Mouse (Mus musculus) gastrocnemius, postnatal 10 days (tissue): ENCODE results near the gene Daxx. TPM values are rescaled to one million over a fixed set of nuclear protein-coding genes. Genes with fewer than 3 reads are reported as not detected.

ENCODE experiments used
- DNase-seq: peaks from one replicate; pipeline ENCODE4 v3.0.0; 2021; ENCODE audit warnings: mixed read lengths
- total RNA-seq, 2 experiments: library from RNA; stranded (reverse); gene quantifications; 2 replicates each; pipeline ENCODE4 v1.2.3; 2021

Gene Daxx
- total RNA-seq, 2 experiments from 2014 or later: 12.1 to 13.5 TPM

DNA sequence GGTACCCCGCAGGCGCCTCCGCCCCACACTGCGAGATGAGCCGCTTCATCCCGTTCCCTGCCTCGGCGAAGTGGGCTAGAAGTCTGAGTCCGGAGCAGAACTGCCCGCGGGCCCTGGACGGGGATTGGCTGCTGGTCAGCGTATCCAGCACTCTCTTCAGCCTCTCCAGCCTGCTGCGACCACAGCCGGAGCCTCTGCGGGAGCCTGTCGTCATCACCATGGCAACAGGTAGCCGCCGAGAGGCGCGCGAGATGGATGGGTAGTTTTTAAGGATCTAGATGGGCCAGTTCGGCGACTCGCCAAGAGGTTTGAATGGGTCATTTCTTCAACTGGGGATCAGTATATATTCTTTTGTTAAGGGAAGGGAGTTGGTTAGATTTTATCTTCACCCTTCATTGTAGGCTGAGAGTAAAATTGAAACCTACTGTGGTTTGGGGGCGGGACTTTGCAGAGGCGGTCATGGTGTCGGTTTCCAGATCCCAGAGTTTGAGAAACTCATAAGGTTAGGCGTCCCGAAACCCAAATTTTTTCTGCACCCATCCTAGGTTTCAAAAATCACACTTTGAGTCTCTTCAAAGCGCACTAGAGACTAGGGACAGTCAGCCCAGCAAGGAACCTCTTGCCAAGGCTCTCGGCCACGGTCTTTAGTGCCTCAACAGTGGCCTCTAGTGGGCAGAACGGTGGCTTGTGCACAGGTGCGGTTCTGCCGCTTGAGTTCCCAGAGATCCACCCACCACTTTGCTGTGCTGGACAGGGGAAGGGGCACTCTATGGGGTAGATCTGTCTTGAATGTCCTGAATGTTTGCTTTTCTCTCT is 11.3 kb downstream of the Daxx start:
- peak; percentile 84 for DNase-seq

DNA sequence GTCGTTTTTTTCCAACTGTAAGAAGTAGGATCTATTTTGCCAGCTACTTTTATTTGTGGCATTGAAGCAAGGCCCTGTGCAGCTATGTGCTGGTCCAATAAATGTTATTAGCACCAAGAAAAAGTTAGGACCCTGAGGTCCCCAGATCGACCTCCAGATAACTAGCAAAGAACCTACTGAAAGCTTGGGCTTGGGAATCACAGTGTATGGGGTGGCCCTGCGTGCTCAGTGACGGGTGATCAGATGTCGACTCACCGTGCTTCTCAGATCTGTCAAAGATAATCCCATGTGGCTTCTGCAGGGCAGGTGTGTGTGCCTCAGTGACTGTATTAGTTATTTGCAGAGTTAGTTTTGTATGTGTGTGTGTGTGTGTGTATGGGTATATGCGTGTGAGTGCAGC is 12.1 kb downstream of the Daxx start:
- DNase-seq: no peak

DNA sequence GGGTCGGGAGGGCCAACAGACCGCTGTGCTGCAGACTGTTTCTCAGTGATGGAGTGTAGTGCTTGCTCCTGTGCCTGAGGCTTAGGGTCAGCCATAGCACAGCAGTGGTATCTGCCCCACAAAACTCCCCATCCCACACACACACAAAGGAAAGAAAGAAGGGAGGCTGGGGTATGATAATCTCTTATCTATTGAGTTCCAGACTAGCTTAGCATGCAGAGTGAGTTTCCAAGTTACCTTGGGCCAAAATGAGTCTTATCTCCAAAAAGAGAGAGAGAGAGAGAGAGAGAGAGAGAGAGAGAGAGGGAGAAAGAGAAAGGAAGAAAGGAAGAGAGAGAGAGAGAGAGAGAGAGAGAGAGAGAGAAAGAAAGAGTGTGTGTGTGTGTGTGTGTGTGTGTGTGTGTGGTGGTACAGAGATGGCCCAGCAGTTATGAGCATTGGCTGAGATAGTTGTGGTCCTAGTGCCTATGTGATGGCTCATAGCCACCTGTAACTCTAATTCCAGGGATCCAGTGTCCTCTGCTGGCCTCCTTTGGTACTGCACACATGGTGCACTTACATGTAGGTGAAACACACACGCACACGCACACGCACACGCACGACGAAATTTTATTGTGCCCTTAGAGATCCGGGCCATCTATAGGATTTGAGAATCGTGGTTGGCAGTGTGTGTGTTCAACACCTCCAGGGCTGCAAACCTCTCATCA is 15.5 kb downstream of the Daxx start:
- peak; percentile 43 for DNase-seq

DNA sequence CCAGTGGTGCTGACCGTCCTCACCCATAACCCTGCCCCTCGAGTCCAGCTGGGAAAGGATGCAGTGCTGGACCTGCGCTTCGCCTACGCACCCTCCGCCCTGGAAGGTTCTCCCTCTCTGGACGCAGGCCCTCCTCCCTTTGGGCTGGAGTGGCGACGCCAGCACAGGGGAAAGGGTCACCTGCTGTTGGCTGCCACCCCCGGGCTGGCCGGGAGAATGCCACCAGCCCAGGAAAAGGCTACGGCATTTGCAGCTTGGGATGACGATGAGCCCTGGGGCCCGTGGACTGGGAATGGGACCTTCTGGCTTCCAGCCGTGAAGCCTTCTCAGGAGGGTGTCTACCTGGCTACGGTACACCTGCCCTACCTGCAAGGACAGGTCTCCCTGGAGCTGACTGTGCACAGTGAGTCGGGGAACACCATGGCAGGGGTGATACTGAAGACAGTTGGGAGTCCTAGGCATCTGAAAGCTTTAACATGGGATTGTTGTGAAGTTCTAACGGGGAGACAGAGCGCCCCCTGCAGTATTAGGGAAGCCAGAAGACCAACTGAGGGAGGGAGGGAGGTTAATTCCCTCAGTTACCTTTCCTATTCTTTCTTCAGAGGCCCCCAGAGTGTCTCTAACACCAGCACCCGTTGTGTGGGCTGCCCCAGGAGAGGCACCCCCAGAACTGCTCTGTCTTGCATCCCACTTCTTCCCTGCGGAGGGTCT is 16.3 kb downstream of the Daxx start:
- DNase-seq: no peak

DNA sequence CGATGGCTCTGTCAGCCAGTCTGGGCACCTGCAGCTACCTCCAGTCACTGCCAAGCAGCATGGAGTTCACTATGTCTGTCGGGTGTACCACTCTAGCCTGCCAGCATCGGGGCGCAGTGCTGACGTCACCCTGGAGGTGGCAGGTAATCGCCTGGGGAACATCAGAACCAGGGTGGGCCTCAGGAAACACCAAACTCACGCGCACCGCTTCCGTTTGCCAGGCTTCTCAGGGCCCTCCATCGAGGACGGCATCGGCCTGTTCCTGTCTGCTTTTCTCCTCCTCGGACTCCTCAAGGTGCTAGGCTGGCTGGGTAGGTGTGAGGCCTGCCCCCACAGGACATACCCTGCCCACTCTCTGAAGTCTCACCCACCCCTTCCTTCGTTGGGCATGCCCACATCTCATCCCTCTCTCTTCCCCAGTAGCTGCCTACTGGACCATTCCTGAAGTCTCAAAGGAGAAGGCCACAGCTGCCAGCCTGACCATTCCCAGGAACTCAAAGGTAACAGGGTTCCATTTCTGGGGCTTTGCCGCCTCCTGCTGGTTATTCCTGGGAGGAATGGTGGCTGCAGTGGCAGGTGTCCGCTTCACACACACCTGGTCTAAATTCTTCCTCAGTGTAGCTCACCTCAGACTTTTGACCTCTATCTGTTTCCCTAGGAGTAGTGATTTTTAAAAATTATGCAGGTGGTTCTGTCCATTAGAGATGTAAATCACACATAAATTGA is 17.2 kb downstream of the Daxx start:
- no peak for DNase-seq

DNA sequence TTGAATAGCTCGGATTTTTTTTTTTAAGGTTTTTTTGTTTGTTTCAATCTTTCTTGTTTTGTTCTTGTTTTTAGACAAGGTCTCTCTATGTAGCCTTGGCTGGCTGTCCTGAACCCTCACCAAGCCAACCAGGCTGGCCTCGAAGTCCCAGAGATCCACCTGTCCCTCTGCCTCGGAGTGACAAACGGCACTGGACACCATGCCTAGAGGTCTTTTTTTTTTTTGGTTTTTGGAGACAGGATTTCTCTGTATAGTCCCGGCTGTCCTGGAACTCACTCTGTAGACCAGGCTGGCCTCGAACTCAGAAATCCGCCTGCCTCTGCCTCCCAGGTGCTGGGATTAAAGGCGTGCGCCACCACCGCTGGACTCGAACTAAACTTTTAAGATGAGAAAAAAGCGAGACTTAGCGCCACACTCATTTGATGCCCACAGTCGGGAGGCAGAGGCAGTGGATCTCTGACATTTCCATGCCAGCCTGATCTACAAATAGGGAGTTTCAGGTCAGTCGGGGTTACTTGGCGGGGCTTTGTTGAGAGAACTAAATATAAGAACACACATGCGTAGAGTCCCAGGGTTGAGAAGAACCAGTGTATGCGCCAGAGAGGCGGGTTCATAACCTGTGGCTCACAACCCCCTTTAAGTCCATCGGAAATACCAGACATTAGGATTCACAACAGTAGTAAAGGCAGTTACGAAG is 19.2 kb downstream of the Daxx start:
- DNase-seq: no peak

DNA sequence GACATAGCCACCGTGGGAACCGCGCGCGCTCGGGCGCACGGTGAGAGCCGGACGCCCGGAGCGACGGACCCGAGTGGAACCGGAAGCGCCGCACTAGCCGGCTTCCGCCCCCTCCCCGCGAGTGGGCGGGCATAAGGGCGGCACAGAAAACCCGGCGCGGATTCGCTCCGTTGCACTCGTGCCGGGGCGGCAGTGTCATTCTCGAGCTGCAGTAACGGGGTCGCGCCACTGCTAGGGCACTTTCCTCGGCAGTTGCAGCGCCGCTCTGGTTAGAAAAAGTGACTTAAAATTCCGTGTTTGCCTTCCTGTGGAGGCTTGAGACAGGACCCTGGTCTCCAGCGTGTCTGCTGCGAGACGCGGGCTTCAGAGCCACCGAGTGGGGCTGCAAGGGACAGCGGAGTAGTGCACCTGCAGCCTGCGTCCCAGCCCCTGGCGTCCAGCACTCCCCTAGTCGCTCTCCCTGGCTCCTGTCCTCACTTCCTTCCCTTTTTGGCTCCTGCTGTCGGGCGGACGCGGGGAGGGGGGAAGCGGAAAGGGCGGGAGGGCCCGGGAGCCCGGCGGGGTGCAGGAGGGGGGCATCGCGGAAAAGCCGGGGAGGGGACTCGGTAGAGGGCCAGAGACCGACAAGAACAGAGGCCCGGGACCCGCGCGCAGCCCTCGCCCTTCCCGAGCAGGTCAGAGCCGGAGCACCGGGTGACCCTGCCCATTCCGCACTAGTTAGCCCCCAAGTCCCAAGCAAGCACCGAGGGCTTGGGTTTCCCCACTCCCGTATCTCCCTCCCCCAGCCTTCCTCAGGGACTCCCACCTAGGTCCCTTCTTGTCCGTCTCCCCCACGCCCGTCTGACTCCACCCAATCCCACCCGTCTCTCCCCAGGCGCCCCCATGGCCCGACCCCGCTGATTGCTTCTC is 20.4 kb downstream of the Daxx start, which contains the start of gene Rgl2:
TSS of gene Rgl2 (plus strand) at position 173 of the 909 bp plus-strand sequence.
- DNase-seq: peak; percentile 95

DNA sequence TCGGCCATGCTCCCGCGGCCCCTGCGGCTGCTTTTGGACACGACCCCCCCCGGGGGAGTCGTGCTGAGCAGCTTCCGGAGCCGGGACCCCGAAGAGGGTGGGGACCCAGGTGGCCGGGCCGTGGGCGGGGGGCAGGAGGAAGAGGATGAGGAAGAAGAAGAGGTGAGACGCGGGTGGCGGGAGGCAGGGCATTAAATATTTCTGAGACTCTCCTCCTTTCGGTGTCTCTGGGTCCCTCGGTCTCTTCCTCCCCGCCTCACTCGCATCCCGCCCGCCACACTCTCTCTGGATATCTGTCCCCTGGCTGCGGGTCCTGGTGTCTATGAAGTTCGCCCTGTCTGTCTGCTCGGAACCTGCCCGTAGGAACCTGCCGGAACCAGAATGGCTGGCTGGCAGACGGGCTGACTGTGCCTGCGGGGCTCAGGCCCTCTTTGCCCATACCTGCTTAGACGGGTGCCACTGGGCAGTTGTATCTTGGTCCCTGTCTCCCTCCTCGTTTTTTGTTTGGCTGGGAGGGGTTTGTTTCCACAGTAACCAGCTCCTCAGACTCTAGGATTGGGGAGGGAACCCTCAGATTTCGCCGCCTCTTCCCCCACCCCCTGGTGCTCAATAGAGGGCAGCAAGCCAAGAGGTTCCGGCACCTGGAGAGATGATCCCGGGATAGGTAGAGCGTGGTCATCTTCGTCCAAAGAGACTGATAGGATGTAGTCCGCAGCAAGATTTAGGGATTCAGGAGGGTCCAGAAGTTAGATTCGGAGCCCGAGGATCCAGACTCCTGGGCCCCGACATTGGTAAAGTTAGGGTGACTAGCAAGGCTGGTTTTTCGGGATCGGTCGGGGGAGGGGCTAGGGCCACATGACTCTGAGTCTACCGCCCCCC is 21.3 kb downstream of the Daxx start:
- no peak for DNase-seq

DNA sequence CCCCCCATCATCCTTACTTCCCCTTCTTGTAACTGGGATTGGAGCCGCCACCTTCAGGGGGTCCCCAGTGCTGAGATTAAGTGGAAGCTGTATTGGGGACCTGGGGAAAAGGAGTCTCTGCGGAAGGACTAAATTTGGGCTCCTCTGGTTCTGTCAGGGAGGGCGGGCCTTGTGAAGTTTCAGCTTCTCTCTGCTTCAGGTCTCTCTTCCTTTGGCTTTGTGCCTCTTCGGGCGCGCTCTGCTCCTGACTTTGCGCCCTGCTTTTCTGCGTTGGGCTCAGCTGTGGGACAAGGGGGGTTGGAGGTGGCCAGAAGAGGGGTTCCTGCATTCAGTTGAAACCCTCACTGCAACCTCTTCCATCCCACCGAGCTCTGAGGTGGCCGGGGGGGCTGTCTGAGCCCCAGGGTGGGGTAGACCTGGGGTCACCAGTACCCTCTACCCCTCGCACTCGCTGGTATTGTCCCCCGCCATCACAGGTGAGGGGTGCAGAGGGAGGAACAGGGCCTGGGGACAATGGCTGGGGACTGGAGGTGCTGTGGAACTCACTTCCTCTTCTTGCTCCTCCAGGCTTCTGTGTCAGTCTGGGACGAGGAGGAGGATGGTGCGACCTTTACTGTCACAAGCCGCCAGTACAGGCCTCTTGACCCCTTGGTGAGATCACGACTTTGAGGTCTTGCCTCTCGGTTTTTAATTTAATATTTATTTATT is 22.1 kb downstream of the Daxx start:
- DNase-seq: no peak

DNA sequence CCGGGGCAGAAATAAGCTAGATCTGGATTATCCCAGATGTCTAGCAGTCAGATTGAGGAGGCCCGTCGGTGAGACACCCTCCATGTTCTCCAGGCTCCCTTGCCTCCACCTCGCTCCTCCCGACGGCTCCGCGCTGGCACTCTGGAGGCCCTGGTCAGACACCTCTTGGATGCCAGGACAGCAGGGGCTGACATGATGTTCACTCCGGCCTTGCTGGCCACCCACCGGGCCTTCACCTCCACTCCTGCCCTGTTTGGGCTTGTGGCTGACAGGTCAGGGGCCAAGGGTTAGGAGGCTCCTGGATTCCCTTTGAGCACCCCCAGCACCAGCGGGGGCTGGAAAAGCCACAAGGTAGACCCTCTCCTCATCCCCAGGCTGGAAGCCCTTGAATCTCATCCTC is 22.7 kb downstream of the Daxx start:
- no peak for DNase-seq

DNA sequence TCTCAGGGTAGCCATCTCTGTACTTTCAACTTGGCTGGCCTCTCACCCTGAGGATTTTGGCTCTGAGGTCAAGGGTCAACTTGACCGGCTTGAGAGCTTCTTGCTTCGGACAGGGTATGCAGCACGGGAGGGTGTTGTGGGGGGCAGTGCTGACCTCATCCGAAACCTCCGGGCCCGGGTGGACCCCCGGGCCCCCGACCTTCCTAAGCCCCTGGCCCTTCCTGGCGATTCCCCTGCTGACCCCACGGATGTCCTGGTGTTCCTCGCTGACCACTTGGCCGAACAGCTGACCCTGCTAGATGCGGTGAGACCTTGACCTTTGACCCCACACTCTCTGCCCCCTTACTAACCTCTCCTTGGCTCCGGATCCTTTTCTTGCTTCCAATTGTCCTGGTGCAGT is 23.2 kb downstream of the Daxx start:
- DNase-seq: no peak

DNA sequence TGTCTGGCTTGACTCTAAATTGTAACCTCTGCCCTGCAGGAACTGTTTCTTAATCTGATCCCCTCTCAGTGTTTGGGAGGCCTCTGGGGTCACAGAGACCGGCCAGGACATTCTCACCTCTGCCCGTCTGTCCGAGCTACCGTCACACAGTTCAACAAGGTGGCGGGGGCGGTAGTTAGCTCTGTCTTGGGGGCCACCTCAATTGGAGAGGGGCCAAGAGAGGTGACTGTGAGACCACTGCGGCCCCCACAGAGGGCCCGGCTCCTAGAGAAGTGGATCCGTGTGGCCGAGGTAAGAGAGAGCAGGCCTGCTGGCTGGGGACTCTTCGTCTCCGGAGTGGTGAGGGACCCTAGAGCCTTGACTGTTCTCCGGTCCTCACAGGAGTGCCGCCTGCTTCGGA is 23.8 kb downstream of the Daxx start:
- DNase-seq: no peak

DNA sequence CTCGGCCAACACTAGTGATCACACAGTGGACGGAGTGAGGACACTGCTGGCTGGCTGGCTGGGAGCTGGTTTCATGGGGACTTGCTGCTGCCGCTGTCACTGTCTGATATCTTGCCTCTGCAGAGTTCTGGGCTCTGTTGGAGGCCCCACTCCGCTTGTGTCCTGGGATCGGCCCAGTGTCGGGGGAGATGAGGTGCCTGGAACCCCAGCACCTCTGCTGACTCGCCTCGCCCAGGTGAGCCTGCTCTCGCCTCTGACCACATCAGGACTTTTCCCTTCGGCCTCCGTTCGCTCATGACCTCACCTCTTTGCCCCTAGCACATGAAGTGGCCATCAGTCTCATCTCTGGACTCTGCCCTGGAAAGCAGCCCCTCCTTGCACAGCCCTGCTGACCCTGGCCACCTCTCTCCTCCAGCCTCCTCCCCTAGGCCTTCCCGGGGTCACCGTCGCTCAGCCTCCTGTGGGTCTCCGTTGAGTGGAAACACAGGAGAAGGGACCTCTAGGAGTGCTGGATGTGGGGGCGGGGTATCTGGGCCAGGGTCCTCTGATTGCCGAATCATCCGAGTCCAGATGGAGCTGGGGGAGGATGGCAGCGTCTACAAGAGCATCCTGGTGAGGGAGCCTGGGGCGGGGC is 26.3 kb downstream of the Daxx start:
- no peak for DNase-seq

DNA sequence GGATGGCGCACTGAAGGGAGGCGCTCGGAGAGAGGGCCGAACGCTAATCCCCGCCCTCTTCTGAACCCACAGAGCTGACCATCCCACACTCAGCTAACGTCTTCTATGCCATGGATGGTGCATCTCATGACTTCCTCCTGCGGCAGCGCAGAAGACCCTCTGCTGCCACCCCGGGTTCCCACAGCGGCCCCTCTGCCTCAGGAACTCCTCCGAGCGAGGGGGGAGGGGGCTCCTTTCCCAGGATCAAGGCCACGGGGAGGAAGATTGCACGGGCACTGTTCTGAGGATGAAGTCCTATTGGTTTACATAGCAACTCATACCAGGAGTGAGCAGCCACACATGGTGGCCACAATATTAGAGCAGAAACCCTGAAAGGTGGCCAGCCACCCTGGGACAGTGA is 27.8 kb downstream of the Daxx start:
- DNase-seq: no peak

DNA sequence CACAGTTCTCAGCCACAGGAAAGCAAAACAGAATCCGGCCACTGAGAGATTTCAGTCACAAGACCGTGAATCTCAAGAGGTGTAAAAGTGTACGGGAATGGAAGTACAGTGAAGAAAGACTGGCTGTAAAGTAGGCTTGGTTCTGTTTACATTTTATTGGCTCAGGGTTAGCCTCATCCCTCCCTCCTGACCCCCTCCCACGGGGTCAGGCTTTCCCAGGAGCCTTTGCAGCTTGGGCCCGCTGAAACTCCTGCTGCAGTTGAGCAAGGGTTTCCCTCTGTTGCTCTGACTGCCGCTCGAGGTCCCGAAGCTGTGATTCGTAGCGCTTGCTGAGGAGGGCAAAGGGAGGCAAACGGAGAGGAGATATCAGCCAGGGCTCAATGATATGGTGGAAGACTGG is 29.6 kb downstream of the Daxx start:
- no peak for DNase-seq

DNA sequence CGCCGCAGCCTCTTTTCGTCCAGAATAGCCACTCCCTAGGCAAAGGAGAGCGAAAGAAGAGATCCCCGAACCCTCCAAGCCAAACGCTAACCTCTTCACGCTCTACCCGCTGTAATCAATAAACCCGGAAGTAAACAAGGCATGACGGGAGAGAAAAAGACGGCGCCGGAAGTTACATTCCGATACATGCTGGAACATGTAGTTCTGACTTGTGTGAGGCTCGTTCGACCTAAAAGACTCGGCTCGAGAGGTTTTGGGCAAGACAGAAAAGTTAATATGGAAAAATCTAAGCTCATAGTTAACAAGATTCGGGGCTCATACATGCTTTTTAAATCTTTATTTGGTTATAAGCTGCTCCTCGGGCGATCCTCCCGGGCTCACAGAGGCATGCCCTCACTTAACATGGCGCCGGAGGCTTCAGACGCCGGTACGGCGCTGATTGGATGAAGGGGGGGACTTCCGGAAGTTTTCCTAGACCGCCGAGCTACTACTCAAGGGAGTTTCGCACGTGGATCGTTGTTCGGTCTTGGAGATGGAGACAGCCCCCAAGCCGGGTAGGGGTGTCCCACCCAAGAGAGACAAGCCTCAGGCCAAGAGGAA is 31.1 kb downstream of the Daxx start, which contains the start of the genes Pfdn6 and Wdr46:
TSS of gene Pfdn6 (minus strand) at position 138 of the 600 bp plus-strand sequence.
TSS of gene Wdr46 (plus strand) at position 455 of the 600 bp plus-strand sequence.
- DNase-seq: peak; percentile 92

DNA sequence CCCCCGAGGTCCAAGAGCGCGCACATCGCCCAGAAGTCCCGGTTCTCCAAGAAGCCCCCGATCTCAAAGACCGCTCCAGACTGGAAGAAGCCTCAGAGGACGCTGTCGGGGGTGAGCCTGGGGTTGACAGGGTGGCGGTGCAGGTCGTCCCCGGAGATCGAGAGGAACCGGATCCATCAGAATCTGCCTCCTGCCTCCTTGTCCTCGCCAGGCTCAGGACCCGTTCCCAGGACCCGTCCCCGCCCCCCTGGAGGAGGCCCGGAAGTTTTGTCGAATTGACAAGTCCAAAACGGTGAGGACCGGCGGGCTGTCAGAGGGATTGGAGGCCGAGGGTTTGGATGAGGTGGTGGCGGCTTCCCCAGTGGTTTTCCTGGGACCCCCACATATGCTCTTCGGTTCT is 31.8 kb downstream of the Daxx start:
- DNase-seq: no peak

DNA sequence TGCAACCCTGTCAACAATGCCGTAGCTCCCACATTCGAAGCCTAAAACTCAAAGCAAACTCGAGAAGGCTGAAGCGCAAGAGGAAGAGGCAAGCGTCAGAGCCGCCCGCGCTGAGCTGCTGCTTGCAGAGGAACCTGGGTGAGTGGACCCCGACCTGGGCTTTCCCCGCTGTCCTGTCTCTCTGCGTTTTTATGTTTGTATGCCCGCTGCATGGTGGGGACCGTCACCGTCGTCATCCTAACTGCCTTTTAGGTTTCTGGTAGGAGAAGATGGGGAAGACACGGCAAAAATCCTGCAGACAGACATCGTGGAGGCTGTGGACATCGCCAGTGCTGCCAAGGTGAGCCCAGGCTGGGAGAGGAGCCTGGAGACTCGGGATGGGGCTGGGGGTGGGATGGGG is 32.2 kb downstream of the Daxx start:
- no peak for DNase-seq
